Mouse (Mus musculus) ovary, adult 18-20 months (tissue): ENCODE data around the gene Scgb1a1.
A peak's percentile ranks its signal among the peaks of the same experiment; 100 is the strongest.
"Not testable (repeated sequence)": the region's sequence is repeated elsewhere in the genome, so short reads cannot be mapped to it uniquely, and the experiment has no call there.

Source experiments
- DNase-seq: peaks from one replicate; pipeline ENCODE4 v3.0.0; 2022; ENCODE audit warnings: low spot score, mixed read lengths

Scgb1a1 gene

GRCm38 (mm10) chr19:9087821-9088220, at the start of gene Scgb1a1:
Scgb1a1 (minus strand) TSS chr19:9087958.
- no peak for DNase-seq

- no peak for DNase-seq
Measured at GRCm38 (mm10) chr19:9137159-9137558, 49.4 kb upstream of the Scgb1a1 start.

- peak; percentile 86 for DNase-seq
Measured at GRCm38 (mm10) chr19:9135512-9136331, 48.0 kb upstream of the Scgb1a1 start, which contains the start of gene Asrgl1. Asrgl1 (minus strand) TSS chr19:9135636.

- DNase-seq: no peak
Measured at GRCm38 (mm10) chr19:9134746-9135511, 47.2 kb upstream of the Scgb1a1 start.

- peak; percentile 25 for DNase-seq
Measured at GRCm38 (mm10) chr19:9129996-9130395, 42.2 kb upstream of the Scgb1a1 start.

- no peak for DNase-seq
Measured at GRCm38 (mm10) chr19:9128499-9129194, 40.9 kb upstream of the Scgb1a1 start.

- not testable (repeated sequence) for DNase-seq
Measured at GRCm38 (mm10) chr19:9123986-9124385, 36.2 kb upstream of the Scgb1a1 start.

GRCm38 (mm10) chr19:9122390-9122789, 34.6 kb upstream of the Scgb1a1 start:
- no peak for DNase-seq

GRCm38 (mm10) chr19:9119655-9120425, 32.1 kb upstream of the Scgb1a1 start:
- no peak for DNase-seq

GRCm38 (mm10) chr19:9117275-9117674, 29.5 kb upstream of the Scgb1a1 start:
- DNase-seq: no peak

- no peak for DNase-seq
Measured at GRCm38 (mm10) chr19:9116268-9116667, 28.5 kb upstream of the Scgb1a1 start.

GRCm38 (mm10) chr19:9112043-9112442, 24.3 kb upstream of the Scgb1a1 start:
- no peak for DNase-seq

GRCm38 (mm10) chr19:9110182-9110869, 22.6 kb upstream of the Scgb1a1 start:
- no peak for DNase-seq

GRCm38 (mm10) chr19:9108536-9108935, 20.8 kb upstream of the Scgb1a1 start:
- DNase-seq: no peak

GRCm38 (mm10) chr19:9107379-9107755, 19.6 kb upstream of the Scgb1a1 start:
- no peak for DNase-seq

GRCm38 (mm10) chr19:9106751-9107378, 19.1 kb upstream of the Scgb1a1 start:
- DNase-seq: no peak

GRCm38 (mm10) chr19:9106096-9106495, 18.3 kb upstream of the Scgb1a1 start:
- DNase-seq: peak; percentile 28

- DNase-seq: no peak
Measured at GRCm38 (mm10) chr19:9105101-9105685, 17.4 kb upstream of the Scgb1a1 start.

GRCm38 (mm10) chr19:9103986-9104385, 16.2 kb upstream of the Scgb1a1 start:
- no peak for DNase-seq

GRCm38 (mm10) chr19:9101062-9101457, 13.3 kb upstream of the Scgb1a1 start:
- no peak for DNase-seq
